Mouse (Mus musculus): ENCODE data around the gene Fam207a. TPM values are rescaled to one million over a fixed set of nuclear protein-coding genes. Genes with fewer than 3 reads are reported as not detected.
A peak's percentile ranks its signal among the peaks of the same experiment; 100 is the strongest.

The Fam207a gene
- total RNA-seq, 2 experiments from 2014 or later: 23.8 to 26.0 TPM

- no peak for DNase-seq (ENCODE audit: low spot score in 2 of 2)
These were observed 16.4 kb upstream of the Fam207a start for GRCm38 (mm10) chr10:77532020-77532413.

GRCm38 (mm10) chr10:77531026-77532019, 15.7 kb upstream of the Fam207a start:
- no peak for DNase-seq (ENCODE audit: low spot score in 2 of 2)

GRCm38 (mm10) chr10:77530140-77530539, 14.6 kb upstream of the Fam207a start, which contains the start of gene Itgb2:
Itgb2 (plus strand) TSS chr10:77530252.
- DNase-seq (ENCODE audit: low spot score in 2 of 2): no peak

GRCm38 (mm10) chr10:77528634-77529033, 13.0 kb upstream of the Fam207a start:
- no peak for DNase-seq (ENCODE audit: low spot score in 2 of 2)

- no peak for DNase-seq (ENCODE audit: low spot score in 2 of 2)
These were observed 10.9 kb upstream of the Fam207a start for GRCm38 (mm10) chr10:77526488-77526887.

- no peak for DNase-seq (ENCODE audit: low spot score in 2 of 2)
These were observed 7.7 kb upstream of the Fam207a start for GRCm38 (mm10) chr10:77523321-77523720.

GRCm38 (mm10) chr10:77522746-77523145, 7.2 kb upstream of the Fam207a start:
- DNase-seq (ENCODE audit: low spot score in 2 of 2): no peak

- no peak for DNase-seq (ENCODE audit: low spot score in 2 of 2)
These were observed 6.6 kb upstream of the Fam207a start for GRCm38 (mm10) chr10:77522021-77522731.

GRCm38 (mm10) chr10:77520497-77520896, 4.9 kb upstream of the Fam207a start:
- DNase-seq (ENCODE audit: low spot score in 2 of 2): no peak

GRCm38 (mm10) chr10:77519191-77519590, 3.6 kb upstream of the Fam207a start:
- DNase-seq (ENCODE audit: low spot score in 2 of 2): no peak

- DNase-seq (ENCODE audit: low spot score in 2 of 2): no peak
These were observed 2.2 kb upstream of the Fam207a start for GRCm38 (mm10) chr10:77517801-77518200.

GRCm38 (mm10) chr10:77517066-77517620, 1.6 kb upstream of the Fam207a start:
- DNase-seq (ENCODE audit: low spot score in 2 of 2): peak in 1 of 2 experiments; percentile 37

- DNase-seq (ENCODE audit: low spot score in 2 of 2): no peak
These were observed 880 bp upstream of the Fam207a start for GRCm38 (mm10) chr10:77516379-77516951.

GRCm38 (mm10) chr10:77510225-77510982, 5.2 kb downstream of the Fam207a start:
- no peak for DNase-seq (ENCODE audit: low spot score in 2 of 2)

GRCm38 (mm10) chr10:77509403-77510187, 6.0 kb downstream of the Fam207a start:
- peak; percentile 68 to 79 for DNase-seq (ENCODE audit: low spot score in 2 of 2)

GRCm38 (mm10) chr10:77508744-77509143, 6.8 kb downstream of the Fam207a start:
- DNase-seq (ENCODE audit: low spot score in 2 of 2): no peak

GRCm38 (mm10) chr10:77507779-77508178, 7.8 kb downstream of the Fam207a start:
- DNase-seq (ENCODE audit: low spot score in 2 of 2): no peak

- no peak for DNase-seq (ENCODE audit: low spot score in 2 of 2)
These were observed 8.5 kb downstream of the Fam207a start for GRCm38 (mm10) chr10:77506961-77507577.

- DNase-seq (ENCODE audit: low spot score in 2 of 2): no peak
These were observed 9.1 kb downstream of the Fam207a start for GRCm38 (mm10) chr10:77506526-77506925.
